ENCODE assay signal across 32 mouse cellular contexts in the genomic region with DNA sequence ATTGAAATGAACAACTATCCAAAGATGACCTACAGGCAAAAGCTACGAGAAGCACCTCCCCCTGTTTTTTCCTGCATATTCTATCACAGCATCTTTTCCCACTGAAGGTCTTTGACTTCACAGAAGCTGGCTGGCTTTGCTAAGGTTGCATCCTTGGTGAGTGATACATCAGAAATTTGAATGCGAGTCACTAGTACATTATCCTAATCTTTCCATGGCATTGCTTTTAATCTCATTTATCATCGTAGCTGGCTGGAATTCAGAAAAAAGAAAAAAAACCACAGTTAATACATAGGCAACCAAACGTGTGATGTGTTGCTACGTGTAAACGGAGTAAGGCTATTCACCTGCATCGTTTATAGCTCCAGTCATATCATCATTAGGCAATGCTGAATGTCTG.
"Had no signal": no experiment of that assay in that cellular context is flagged by ENCODE, and none has a peak within 500 bp of the region (broad histone marks: within the 10 kb centered on the region; RNA-seq: fewer than 3 reads in every experiment).

No protein-coding gene starts in this region.

- H3K9ac ChIP-seq: limb, embryonic 12.5 days; limb, embryonic 13.5 days; limb, embryonic 15.5 days; liver, embryonic 12.5 days; liver, embryonic 13.5 days; liver, embryonic 14.5 days; liver, embryonic 15.5 days; liver, postnatal 0 days; lung, embryonic 14.5 days; lung, embryonic 15.5 days; midbrain, embryonic 12.5 days; midbrain, embryonic 13.5 days; midbrain, embryonic 15.5 days; neural tube, embryonic 12.5 days had no signal

- H3K4me1 ChIP-seq: liver, embryonic 12.5 days; liver, embryonic 13.5 days; liver, embryonic 15.5 days; lung, embryonic 15.5 days; megakaryocyte, embryonic 14.5 days had no signal

- DNase-seq: left cerebral cortex, postnatal 4 days; liver; liver, embryonic 13.5 days; liver, postnatal 0 days; lung, adult 18-20 months; lung, adult 2 months; lung, embryonic 14.5 days; lung, postnatal 10 days; lung, postnatal 14 days; lung, postnatal 36 days; lung, postnatal 4 days; midbrain, embryonic 14.5 days had no signal

- H3K36me3 ChIP-seq: limb, embryonic 10.5 days; limb, embryonic 12.5 days; limb, embryonic 13.5 days; limb, embryonic 15.5 days; liver, embryonic 12.5 days; liver, embryonic 13.5 days; liver, embryonic 15.5 days; lung, embryonic 15.5 days; midbrain, embryonic 10.5 days; midbrain, embryonic 12.5 days; midbrain, embryonic 13.5 days; midbrain, embryonic 15.5 days; neural tube, embryonic 12.5 days had no signal

- H3K4me2 ChIP-seq: limb, embryonic 12.5 days; limb, embryonic 13.5 days; limb, embryonic 15.5 days; liver, embryonic 11.5 days; liver, embryonic 12.5 days; liver, embryonic 13.5 days; liver, embryonic 15.5 days; lung, embryonic 14.5 days; lung, embryonic 15.5 days; midbrain, embryonic 11.5 days; midbrain, embryonic 12.5 days; midbrain, embryonic 13.5 days; midbrain, embryonic 15.5 days; neural tube, embryonic 12.5 days had no signal

- H3K9me3 ChIP-seq: limb, embryonic 10.5 days; limb, embryonic 12.5 days; limb, embryonic 13.5 days; limb, embryonic 15.5 days; liver, embryonic 12.5 days; liver, embryonic 13.5 days; liver, embryonic 15.5 days; lung, embryonic 15.5 days; midbrain, embryonic 10.5 days; midbrain, embryonic 12.5 days; midbrain, embryonic 13.5 days; midbrain, embryonic 15.5 days; neural tube, embryonic 12.5 days had no signal

- H3K27ac ChIP-seq: limb, embryonic 12.5 days; limb, embryonic 13.5 days; limb, embryonic 15.5 days; liver, embryonic 12.5 days; liver, embryonic 13.5 days; liver, embryonic 14.5 days; liver, embryonic 15.5 days; lung, embryonic 15.5 days; macrophage; midbrain, embryonic 10.5 days; midbrain, embryonic 12.5 days; midbrain, embryonic 13.5 days; midbrain, embryonic 15.5 days; neural tube, embryonic 12.5 days had no signal

- H3K27me3 ChIP-seq: limb, embryonic 12.5 days; limb, embryonic 13.5 days; limb, embryonic 15.5 days; liver, embryonic 12.5 days; liver, embryonic 13.5 days; liver, embryonic 15.5 days; lung, embryonic 15.5 days; megakaryocyte, embryonic 14.5 days; midbrain, embryonic 12.5 days; midbrain, embryonic 13.5 days; midbrain, embryonic 15.5 days; neural tube, embryonic 12.5 days had no signal

- H3K4me3 ChIP-seq: limb, embryonic 10.5 days; limb, embryonic 12.5 days; limb, embryonic 13.5 days; limb, embryonic 15.5 days; liver, embryonic 12.5 days; liver, embryonic 13.5 days; liver, embryonic 15.5 days; lung, embryonic 15.5 days; megakaryocyte, embryonic 14.5 days; midbrain, embryonic 10.5 days; midbrain, embryonic 12.5 days; midbrain, embryonic 13.5 days; midbrain, embryonic 15.5 days; myocyte; neural tube, embryonic 12.5 days had no signal

- ATAC-seq: liver, embryonic 12.5 days; liver, postnatal 0 days; lung, postnatal 0 days; midbrain, embryonic 13.5 days; midbrain, embryonic 15.5 days; midbrain, embryonic 16.5 days had no signal
